Mouse (Mus musculus): ENCODE data around the gene Cd200r1.

DNA sequence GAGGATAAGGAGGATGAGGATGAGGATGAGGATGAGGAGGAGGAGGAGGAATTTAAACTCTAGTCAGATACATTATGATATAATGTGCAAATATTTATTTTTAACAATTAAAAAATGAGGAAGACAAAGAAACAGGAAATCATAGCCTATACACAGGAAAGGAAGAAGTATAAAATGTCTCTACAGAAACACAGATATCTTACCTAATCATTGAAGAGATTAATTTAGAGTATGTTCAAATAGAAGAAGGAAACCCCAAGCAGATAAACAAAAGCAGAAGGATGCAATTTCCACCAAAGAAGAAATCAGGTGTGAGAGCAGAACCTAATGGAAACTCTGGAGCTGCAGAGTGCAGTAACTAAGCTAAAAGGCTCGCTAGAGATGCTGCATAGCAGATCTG, 52.5 kb downstream of the Cd200r1 start:
- no peak for TF ChIP-seq CTCF (IDR thresholded peaks at IDR 0.05; ENCODE audit: insufficient read depth, low read length)
- no peak for TF ChIP-seq POLR2A (IDR thresholded peaks at IDR 0.05; ENCODE audit: borderline replicate concordance, extremely low read depth, low read depth, low read length)

Data from lung, adult 2 months (tissue).